Mouse (Mus musculus): ENCODE measurements around the gene Gab1.

The Gab1 gene

GRCm38 (mm10) chr8:80810916-80811315 lies 69.4 kb downstream of the Gab1 start:
- no peak for DNase-seq (ENCODE audit: low read depth)

GRCm38 (mm10) chr8:80810442-80810841 lies 69.9 kb downstream of the Gab1 start:
- no peak for DNase-seq (ENCODE audit: low read depth)

- no peak for DNase-seq (ENCODE audit: low read depth)
Observed at GRCm38 (mm10) chr8:80807807-80808505, 72.4 kb downstream of the Gab1 start.

DNA sequence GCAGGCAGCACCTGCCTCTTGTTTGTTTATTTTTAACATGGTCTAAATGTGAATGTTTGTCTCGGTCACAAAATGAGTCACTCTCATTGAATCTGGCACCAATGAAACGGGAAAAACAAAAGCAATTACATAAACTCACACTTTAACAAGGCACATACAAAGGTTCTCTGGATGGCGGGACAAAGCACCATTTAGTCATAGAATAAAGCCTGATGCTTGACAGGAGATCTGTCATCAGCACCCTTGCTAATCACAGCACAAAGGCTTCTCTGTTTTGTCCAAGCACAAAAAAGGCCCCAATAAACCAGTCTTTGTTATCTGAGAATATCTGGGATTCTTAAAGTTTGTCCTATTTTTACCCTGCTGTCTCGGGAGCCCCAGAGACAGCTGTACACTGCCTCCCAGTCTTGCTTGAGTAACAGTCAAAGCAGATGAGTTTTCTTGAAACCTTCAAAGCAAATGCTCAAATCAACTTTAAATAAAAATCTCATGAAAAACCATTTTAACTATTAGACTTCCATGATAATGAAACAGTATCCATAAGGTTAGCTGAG lies 76.2 kb downstream of the Gab1 start:
- DNase-seq (ENCODE audit: low read depth): no peak

DNA sequence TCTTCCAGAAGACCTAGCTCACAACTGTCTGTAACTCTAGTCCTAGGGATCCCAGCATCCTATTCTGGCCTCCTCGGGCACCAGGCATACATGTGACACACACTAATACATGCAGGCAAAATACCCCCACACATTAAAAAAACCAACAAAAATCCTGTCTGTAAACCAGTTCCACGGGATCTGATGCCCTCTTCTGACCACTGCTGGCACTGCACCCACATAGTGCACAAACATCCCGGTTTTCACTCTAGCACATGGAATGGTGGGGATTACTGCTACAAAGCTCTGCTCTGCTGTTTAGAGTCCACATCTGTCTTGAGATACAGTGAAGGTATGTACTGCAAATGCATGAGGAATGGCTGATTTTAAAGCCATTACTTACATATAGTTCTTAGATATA lies 81.5 kb downstream of the Gab1 start:
- no peak for DNase-seq (ENCODE audit: low read depth)

DNA sequence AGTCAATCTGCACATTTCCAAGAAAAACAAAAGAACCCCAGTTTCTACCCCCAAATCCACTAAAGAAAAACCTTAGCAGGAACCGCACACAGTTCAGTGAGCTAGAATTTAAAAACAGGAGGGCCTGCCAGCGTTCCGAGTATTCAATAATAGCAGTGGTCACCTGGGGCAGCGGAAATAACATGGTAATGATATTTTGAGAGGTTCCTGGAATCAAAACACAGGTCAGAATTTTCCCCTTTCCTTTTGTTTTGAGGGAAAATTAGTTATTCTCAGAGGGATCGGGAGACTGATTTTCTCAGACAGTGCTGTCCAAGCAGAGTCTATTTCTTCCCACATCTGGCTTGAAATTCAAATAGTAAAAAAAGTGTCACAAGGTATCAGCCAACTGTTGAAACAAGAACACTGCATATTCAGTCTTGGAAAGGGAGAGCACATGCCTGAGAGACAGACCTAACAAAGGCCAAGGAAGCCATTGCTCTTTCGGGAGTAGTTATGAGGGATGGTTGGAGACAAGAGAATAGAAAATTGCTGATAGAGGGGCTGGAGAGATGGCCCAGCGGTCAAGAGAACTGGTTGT lies 82.0 kb downstream of the Gab1 start:
- DNase-seq (ENCODE audit: low read depth): no peak

- no peak for DNase-seq (ENCODE audit: low read depth)
Observed at GRCm38 (mm10) chr8:80796070-80796469, 84.2 kb downstream of the Gab1 start.

GRCm38 (mm10) chr8:80794585-80795509 lies 85.5 kb downstream of the Gab1 start:
- no peak for DNase-seq (ENCODE audit: low read depth)

- DNase-seq (ENCODE audit: low read depth): no peak
Observed at GRCm38 (mm10) chr8:80793791-80794515, 86.4 kb downstream of the Gab1 start.

- no peak for DNase-seq (ENCODE audit: low read depth)
Observed at GRCm38 (mm10) chr8:80792214-80792613, 88.1 kb downstream of the Gab1 start.

GRCm38 (mm10) chr8:80789324-80789723 lies 91.0 kb downstream of the Gab1 start:
- no peak for DNase-seq (ENCODE audit: low read depth)

DNA sequence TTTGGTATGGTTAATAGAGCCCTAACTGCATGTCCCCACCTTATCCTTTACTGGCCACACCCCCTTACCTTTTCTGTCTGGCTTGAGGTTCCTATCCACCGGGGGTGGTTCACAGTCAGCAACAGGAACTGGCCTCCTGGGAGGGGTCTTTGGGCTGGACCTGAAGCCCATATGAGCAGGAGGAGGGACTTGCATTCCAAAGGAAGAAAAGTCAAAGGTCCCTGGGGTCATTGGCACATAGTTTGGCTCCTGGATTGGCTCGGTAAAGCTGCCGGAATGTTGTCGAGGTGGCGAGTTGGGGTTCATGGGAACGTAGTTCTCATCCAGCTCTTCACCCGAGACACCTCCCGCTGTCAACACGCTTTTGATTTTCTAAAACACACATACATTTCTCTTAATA lies 95.8 kb downstream of the Gab1 start:
- DNase-seq (ENCODE audit: low read depth): no peak

- no peak for DNase-seq (ENCODE audit: low read depth)
Observed at GRCm38 (mm10) chr8:80783271-80783670, 97.0 kb downstream of the Gab1 start.

DNA sequence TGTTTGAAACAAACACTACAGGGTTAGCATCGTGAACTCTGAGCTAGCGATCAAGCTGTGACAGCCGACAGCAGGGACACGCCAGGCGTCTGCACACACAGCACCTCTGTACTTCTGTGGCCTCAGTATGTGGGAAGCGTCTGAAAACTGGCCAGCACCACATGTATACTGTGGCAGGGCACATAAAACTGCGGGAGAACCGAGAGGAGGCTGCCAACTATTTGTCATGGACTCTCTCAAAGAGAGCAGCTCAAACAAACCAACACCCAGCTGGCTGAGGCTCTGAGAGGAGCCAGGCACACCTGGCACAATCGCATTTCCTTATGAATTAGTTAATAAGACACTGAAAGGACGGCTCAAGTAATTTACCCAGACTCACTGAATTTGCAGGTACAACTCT lies 99.0 kb downstream of the Gab1 start:
- DNase-seq (ENCODE audit: low read depth): no peak

GRCm38 (mm10) chr8:80780271-80780670 lies 100.0 kb downstream of the Gab1 start:
- no peak for DNase-seq (ENCODE audit: low read depth)

DNA sequence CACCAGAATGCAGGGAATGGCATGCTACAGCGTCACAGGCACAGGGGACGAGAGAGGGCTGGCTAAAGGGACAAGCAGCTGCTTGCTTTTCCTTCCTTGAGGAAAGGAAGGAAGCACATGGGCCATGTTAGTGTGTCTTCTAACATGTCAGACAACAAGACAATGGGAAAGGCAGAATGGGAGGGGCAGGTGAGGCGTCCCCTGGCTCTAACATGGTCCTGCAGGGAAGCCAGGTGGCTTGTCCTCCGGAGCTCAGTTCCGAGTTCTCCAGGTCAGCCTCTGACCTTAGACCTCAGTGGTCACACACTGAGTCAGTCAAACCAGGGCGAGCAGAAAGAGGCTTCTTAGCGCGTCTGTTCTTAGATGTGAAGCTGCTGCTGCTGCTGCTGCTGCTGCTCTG lies 103.9 kb downstream of the Gab1 start:
- no peak for DNase-seq (ENCODE audit: low read depth)

DNA sequence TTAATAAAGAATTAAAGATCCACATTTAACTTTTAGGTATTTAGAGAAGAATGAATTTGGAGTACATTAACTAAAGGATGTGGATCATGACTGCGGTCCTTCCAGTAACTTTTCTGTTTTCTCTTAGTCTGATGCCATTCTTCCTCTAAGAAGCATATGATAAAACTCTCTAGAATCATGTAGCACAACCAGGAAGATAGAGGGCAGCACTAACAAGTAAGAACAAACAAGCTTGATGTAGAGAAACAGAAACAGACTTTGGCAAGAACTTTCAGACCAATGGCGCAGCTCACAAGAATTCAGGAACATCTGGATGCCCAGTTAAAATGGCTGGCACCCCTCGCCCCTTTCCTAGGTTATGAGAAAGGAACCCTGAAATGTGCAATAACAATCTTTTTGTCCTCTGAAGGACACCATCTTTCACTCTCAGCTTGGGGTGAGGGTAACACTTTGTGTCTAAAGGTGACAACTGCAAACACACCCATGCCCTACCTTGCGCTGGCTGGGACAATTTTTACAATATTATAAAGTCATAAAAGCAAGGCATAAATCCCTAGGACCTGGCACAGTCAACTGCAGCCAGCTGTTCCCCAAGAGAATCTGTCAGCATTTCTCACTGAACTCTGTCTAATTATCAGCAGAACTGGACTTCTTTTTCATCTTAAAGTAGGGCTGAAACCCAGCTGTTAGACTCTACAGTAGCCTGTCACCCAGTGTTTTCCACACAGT lies 107.4 kb downstream of the Gab1 start:
- DNase-seq (ENCODE audit: low read depth): no peak

DNA sequence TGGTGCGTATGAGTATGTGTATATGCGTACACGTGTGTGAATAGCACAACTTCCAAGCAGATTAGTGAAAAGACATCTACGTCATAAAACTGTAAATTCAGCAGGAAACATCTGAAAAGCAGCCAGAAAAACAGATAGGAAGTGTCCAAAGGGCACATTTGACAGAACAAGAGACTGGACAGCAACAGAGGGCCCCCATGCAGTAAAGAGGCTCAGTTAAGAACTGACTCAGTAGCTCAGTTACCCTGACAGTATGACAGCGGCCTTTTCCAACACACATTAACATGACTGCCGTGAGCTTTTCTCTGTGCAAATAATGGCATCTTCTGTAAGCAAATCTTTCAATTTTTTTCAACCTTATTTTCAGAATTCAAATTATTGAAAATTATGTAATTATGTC lies 111.9 kb downstream of the Gab1 start:
- no peak for DNase-seq (ENCODE audit: low read depth)

DNA sequence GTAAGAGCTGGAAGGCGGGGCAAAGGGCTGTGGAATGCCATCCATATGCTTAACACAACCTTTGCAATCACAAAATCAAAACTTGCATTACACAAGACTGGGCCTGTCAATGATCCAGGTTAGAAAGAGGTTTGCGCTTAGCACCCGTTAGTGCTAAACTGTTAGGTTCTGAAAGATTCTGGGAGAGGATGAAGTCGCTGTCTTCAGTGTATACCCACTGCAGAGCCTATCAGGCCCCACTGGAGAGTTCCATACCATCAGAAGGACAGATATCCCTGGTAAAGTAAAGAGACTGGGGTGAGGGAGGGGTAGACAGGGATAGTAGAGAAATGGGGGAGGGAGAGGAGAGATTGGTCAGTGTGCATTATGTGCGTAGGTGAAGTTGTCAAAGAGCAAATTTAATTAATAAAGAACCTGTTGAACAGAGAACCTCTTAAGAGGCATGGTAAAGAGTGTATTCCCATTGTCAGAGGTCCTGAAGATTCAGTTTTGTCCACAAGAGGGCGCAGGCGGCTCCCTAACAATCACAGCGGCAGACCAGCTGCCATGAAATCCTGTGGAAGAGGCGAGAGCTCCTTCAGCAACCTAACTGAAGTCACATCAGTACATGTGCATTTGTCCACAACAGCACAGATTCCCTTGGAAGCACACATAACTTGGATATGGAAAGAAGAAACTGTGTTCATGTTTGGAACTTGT lies 127.2 kb downstream of the Gab1 start:
- peak; percentile 81 for DNase-seq (ENCODE audit: low read depth)

GRCm38 (mm10) chr8:80752429-80752828 lies 127.9 kb downstream of the Gab1 start:
- DNase-seq (ENCODE audit: low read depth): no peak

DNA sequence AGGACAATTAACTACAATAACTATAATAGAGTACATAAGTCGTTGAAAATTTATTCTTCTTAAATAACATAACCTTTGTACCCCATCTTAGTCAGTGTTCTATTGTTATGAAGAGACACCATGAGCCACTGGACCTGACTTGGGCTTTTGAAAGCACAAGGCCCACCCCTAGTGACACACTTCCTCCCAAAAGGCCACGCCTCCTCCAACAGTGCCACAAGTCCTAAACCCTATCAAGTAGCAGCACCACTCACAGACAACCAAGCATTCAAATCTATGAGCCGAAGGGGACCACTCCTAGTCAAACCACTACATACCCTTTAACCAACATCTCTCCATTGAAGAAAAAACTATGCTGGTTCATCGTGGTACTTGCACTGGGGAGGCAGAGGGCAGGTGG lies 131.2 kb downstream of the Gab1 start:
- DNase-seq (ENCODE audit: low read depth): no peak
